Mouse (Mus musculus) embryo, embryonic 9.5 days (tissue): ENCODE measurements at regions not wholly inside any gene's neighbourhood (a gene's known extent, or its start where the extent isn't known, plus 50 kb on each side); places are given as distances from the start of the nearest gene placed in this dataset.

Experiments used
- DNase-seq: peaks from one replicate; pipeline ENCODE4 v3.0.0-alpha.2; 2017; ENCODE audit errors: extremely low spot score

DNA sequence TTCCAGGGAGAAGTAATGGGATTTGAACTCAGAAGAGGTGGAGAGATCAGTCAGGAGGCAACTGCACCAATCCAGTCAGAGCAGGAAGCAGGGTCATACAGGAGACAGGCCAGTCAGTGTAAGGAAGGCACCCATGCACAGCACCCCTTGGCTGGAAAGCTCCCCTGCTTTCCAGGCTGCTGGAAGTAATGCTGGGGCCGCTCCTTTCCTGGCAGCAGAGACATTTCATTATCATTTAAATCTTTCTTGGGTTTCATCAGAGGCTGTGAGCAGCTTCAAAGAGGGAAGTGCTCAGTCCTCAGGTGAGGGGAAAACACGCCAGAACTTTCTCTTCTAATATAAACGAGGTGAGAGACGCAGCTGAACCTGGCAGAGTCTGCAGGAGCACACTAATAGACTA is 109.1 kb upstream of the Syt13 start:
- DNase-seq, result no peak

DNA sequence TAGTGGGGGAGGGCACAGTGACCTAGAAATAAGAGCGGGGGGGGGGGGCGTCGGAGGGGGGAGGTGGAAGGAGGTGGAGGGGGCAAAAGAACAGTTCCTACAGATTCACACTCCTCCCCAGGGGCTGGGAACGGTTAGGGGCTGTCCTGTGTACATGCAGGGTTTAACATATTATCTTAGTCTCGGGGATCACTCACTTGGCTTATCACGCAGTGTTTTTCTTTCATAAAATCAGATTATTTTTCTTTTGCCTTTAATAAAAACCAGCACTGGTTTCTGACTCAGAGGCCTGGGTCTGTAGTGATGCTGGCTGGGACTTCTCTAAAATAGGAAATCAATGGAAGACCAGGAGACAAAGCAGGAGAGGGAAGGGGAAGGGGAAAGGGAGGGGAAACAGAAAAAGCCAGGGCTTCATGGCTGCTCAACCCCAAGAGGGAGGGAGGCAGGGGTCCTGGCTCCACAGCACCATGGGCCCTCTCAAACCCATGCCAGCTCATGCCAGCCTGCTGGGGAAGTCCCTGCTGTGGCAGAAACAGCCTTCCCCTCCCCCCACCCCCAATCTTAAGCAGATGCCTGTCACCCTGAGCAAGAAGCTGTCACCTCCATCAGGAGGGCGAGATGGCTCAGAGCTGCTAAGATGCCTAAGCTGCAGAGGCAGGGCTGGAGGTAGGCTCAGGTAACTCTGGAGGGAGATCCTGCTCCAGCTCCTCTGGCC is 108.3 kb upstream of the Syt13 start:
- DNase-seq, result no peak

GRCm38 (mm10) chr2:92807404-92807803 is 107.5 kb upstream of the Syt13 start:
- DNase-seq, result peak; percentile 50

DNA sequence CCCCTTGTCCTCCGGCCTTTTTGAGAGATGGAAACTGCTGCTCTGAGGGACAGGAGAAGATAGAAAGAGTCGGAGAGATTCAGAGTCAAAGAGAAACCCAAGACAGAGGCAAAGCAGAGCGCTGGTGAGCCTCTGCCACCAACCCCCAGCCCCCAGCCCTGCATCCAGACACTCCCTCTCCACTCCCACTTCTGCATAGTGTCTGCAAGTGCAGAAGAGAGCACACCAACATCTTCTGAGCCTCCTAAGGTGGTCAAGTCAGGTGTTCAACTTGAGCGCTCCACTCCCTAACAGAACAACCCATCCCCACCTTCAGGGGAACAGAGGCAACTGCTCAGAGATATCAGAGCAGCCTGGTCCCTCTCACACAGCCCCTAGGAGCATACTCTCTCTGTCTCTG is 106.8 kb upstream of the Syt13 start:
- no peak for DNase-seq

DNA sequence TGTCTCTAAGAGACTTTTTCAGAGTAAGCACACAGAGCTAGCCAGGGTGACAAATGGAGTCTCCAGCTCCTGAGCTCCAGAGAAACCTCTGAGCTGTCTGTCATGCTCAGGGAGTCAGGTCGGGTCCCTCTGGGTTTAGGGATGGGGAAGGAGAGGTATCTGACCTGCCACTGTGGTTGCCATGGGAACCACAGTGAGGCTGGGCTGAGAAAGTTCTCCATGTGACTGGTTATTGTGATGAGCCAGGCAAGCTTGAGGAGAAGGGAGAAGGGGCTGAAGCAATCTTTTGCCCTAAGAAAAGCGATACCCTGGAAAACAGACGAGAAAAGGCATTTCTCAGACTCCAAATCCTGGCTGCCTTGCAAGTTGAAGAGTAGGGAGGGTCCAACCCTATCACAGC is 105.7 kb upstream of the Syt13 start:
- no peak for DNase-seq

DNA sequence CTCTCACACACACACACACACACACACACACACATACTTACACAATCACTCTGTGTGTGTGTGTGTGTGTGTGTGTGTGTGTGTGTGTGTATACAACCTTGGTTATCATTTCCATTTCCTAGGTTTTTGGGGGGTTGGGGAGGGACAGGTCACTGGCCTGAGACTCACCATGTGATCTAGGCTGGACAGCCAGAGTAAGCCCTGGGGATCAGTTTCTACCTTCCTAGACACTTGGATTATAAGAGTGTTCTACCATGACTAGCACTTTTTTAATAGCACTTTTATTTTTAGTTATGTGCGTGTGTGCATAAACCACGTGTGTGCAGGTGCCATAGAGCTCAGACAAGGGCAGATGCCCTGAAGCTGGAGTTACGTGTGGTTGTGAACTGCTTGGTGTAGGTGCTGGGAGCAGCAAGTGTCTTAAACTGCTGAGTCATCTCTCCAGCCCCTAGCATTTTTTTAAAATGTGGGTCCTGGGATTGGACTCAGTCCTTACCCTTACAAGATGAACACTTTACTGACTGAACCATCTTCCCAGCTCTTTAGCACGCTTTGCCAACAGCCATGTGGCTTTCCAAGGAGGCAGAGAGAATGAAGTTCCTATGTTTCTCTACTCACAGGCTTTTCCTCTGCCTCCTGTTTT is 105.1 kb upstream of the Syt13 start:
- DNase-seq, result no peak

DNA sequence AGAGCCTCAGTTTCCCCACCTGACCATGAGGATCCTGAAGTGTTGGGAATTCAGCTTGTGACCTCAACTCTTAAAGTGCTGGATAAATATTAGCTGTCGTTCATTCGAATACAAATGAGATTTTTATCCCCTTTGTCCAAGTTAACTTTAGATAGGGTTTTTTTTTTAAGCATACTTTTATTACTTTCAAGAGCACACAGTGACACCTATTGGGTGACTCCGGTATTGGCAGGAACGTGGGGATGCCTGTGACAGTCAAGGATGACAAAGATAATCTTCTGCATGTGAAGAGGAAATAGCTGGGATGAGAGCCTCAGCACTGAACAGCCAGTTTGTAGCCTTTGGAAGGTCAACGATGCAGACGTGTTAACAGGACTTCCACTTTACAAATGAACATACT is 103.9 kb upstream of the Syt13 start:
- DNase-seq, result peak; percentile 57

GRCm38 (mm10) chr2:92813028-92813427 is 101.9 kb upstream of the Syt13 start:
- no peak for DNase-seq

- no peak for DNase-seq
These were observed 95.3 kb upstream of the Syt13 start for GRCm38 (mm10) chr2:92819586-92819985.

GRCm38 (mm10) chr2:92824325-92824724 is 90.6 kb upstream of the Syt13 start:
- no peak for DNase-seq

GRCm38 (mm10) chr2:92825395-92825794 is 89.5 kb upstream of the Syt13 start:
- no peak for DNase-seq

GRCm38 (mm10) chr2:92830134-92830533 is 84.8 kb upstream of the Syt13 start:
- DNase-seq, result no peak

- no peak for DNase-seq
These were observed 83.1 kb upstream of the Syt13 start for GRCm38 (mm10) chr2:92831784-92832183.

- no peak for DNase-seq
These were observed 78.7 kb upstream of the Syt13 start for GRCm38 (mm10) chr2:92836203-92836602.

- no peak for DNase-seq
These were observed 76.9 kb upstream of the Syt13 start for GRCm38 (mm10) chr2:92838012-92838411.

- DNase-seq, result peak; percentile 70
These were observed 74.9 kb upstream of the Syt13 start for GRCm38 (mm10) chr2:92840009-92840408.

DNA sequence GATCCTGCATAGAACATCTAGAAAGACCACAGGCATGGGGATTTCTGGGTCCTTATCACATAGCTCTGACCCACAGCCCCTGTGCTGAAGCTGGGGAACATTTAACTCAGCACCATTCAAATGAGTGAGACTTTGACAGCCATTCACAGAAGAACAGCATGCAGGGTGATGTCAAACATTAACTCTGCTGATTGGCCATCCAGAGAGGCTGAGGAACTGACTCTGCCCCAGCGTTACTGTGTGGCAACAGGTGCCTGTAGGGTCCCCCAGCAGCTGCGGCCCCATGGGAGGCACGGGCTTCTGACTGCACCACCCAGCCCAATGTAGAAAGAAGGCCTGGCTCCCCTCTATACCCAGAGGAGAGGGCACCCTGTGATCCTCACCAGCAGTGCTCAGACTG is 73.3 kb upstream of the Syt13 start:
- no peak for DNase-seq

DNA sequence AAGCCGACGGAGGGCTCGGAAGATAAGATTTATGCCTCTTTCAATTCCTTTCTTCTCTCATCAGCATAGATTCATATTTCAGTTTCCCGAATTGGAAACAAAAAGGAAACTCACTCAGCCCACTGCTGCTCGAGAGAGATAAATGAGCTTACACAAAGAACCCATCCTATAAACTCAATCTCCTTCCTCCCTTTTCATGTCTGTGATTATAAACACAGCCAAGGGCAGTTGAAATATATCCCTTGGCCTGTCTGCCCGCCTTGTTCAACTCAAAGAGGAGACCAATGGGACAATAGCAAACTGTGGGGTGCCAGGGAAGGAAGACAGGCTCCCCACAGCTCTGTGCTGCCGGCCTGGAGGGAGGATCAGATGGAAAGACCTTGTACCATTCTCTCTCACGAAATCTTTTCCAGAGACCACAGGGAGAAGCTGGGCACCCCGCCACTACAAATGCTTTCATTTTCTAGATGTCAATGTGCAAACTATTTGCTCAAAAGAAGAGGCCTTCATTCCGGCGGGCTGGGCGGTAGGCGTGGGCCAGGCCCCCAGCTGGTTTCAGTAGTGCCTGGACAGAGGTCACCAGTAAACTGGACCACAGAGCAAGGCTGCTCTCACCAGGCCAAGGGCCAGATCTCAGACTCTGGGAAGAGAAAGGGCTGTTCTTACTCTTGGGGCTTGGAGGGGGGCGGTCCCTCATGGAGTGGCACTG is 69.7 kb upstream of the Syt13 start:
- DNase-seq, result no peak

DNA sequence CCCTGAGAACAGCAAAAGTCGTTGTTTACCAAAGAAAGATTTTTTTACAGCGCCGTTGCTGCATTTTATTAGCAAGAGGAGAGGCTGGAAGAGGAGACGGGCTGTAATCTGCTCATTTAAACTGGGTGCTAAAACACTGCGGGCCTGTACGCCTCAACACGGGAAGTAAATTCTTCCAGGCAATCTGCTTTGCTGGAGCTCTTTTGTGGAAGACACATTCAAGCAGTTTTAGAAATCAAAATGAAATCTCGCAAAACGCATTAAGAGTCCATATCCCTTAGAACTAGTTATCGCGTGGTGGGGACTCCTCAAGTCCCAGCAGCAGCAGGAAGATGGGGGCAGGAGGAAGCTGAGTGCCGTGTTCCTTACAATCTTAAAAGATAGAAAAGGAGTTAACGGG is 65.9 kb upstream of the Syt13 start:
- no peak for DNase-seq

DNA sequence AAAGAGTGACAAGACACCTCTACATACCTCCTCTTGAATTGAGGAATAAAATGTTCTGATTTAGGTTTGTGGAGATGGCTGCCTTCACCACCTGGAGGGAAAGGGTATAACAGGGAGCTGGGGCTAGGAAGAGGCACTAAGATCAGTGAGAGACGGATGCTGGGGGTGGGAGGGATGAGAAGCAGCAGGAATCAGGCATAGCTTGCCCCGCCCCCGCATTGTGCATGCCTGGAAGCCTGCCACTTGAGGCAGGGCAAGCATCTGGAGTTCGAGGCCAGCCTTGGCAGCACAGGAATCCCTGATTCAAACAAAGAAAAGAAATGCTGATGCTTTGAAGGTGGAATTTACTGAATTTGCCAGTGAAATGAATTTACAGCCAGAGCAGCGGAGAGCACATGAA is 63.6 kb upstream of the Syt13 start:
- peak; percentile 35 for DNase-seq

GRCm38 (mm10) chr2:92853175-92853574 is 61.7 kb upstream of the Syt13 start:
- no peak for DNase-seq

GRCm38 (mm10) chr2:92854331-92854730 is 60.6 kb upstream of the Syt13 start:
- DNase-seq, result no peak

DNA sequence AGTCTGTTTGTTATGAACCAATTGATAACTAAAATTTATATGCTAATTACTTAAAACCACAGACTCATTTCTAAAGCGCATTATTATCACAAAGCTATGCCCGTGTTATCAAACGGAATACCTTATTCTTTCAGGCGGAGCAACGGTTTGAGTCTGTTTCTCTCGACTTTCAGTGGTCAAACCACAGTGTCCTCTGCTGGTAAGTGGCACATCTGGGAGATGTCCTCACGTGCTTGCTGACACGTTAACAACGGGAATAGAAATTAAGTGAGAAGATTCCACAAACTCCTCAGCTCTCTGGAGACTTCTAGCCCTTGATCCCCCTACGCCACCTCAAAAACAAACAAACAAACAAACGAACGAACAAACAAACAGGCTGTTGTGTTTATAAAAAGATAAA is 58.9 kb upstream of the Syt13 start:
- DNase-seq, result no peak
